Mouse (Mus musculus) megakaryocyte, adult 5-6 weeks (primary cell): Measurements from ENCODE around the gene Lhx3. TPM values are rescaled to one million over a fixed set of nuclear protein-coding genes. Genes with fewer than 3 reads are reported as not detected.

Experiments
- ATAC-seq: 2 replicates; pipeline ENCODE4 v1.8.0; 2016; ENCODE audit warnings: mild to moderate bottlenecking, inconsistent platforms; ENCODE audit not compliant: poor library complexity, severe bottlenecking
- total RNA-seq, 2 experiments: library from RNA; stranded (forward) in 1 of 2; stranded (reverse) in 1 of 2; fragments of 153-499, 151-499 nt in 1 of 2; fragments of 221-1000, 200-1000 nt in 1 of 2; gene quantifications; 2 replicates each; pipeline versions ENCODE4 v1.2.3 to v1.2.4; 2015 to 2017

Gene Lhx3
- total RNA-seq (2015) = not detected in 2 replicates
- not detected in 2 replicates for total RNA-seq (2017)

DNA sequence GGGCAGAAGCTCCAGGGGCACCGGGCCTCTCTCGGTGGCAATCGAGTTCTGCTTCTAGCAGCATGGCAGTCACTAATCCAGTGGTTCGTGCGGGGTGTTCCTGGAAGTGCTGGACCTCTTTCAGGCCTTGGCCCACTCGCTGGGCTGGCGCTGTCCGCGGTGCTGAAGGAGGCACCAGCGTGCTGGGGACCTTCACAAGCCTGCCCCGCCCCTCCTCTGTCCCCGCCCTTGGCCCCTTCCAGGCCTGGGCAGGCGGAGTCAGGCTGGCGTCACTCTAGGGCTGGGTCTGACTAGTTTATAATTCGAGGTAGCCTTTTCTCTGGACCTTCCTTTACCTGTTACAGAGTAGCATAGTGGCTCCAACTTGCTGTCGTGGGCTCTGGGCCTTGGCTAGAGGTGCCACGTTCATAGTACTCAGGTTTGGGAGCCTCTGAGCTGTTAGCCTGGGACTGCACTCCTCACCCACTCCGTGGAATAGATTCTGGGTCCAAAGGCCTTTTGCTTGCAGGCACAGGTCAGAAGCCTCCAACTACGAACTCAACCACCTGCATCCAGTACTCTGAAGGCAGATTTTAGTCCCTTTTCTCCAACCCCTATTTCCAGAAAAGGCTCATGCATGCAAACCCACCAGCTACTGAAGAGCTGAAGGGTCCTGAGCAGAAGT lies at the start of gene Lhx3:
TSS of gene Lhx3 (minus strand) at position 164 of the 664 bp plus-strand sequence.
- peak; percentile 52; the same call in 1 of the 2 replicates for ATAC-seq

DNA sequence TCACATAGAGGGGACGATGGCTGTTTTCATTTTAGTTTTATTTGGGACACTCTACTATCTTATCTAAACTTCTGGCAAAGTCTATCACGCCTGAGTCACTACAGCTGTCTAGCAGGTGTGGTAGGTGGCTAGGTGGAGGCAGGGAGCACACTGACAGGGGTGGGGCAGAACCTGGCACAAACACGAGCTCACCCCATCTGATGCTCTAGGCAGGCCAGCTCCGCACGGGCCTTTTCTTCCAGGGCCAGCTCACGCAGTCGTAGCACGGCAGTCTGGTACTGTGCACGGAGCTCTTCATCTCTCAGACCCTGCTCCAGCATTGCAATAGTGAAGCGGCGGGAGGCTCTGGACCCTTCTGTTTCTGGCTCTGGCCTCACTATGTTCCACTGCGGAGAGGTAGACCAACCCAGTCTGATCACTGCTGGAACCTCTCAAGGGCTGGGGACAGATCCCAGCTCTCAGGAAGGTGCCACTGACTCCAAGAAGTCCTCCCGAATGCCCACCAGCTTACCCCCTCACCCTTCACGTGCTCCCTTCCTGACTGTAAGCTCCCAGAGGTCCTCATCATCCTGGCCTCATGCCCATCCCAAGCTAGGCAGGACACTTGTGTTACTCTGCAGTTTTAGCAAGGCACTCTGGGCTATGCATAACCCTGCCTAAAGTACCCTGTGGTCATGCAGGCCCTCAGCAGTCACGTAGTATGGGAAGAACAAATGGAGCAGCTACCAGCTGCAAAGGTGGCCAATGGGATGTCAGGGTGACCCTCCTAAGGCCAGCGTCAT lies 49.4 kb upstream of the Lhx3 start:
- ATAC-seq = no peak

- no peak for ATAC-seq
Measured at GRCm38 (mm10) chr2:26254816-26255215, 46.7 kb upstream of the Lhx3 start.

DNA sequence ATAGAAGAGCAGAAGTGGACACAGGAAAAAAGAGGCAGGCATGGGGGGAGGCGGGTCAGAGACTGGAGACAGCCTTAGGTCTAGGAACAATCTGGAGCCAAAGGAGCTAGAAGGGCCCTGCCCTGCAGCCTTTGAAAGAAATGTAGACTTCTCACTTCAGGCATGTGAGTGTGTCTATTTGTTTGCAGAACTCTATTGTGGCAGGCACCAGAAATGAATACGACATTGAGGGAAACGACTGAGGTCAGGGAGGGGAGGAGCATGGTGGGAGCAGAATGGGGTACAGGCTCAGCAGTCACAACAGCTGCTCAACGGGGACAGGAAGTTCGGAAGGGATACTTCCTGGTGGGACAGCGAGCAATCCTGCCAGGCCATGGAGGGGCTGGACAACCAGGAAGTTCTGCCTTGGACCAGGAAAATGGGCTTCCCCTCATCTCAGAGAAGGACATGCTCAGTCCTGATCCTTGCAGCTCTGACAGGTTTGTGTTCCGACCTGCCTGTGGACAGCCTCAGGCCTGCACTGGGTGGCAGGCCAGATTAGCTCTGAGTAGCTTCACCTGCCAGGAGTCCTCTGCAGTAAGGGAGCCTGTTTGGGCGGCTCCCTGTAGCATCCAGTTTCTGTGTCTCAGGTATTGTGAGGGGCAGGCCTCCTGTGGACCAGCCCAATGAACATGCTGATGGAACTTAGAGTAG lies 44.6 kb upstream of the Lhx3 start:
- no peak for ATAC-seq

DNA sequence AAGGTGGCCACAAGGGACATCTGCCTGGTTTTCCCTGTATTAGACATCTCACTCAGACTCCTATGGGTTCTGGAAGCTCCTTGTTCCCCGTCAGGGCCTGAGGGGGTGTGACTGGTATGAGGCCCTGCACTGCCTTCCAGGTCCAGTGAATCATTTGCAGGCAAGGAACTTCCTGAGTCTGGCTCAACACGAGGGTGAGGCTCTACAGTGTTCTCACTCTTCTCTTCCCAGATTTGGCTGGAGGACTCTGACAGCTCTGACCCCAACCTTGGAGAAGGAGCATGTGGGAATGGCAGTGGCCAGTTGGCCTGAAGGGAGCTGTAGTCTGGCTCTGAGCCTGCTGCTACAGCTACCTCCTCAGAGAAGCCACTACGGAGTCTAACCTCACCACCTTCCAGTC lies 39.4 kb upstream of the Lhx3 start:
- ATAC-seq = no peak

DNA sequence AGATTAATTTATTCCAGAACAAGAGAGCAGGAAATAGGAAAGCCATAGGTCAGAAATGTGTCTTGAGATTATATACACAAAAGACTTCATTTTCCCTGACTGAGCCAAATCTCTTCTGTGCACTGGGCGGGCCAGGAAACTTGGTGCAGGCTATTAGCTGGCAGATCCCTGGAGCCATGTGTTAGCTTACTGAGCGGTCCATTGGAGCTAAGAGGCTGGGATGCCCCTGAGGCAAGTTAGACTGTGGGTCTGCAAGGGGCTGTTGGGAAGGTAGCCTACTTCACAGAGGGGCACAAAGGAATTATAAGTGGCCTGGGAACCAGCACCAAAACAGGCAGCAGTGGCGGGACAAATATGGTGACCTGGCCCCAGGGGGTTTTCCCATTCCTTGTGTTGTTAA lies 32.8 kb upstream of the Lhx3 start:
- ATAC-seq = no peak

GRCm38 (mm10) chr2:26240330-26240729 lies 32.2 kb upstream of the Lhx3 start:
- ATAC-seq = no peak

- ATAC-seq = peak; percentile 94
Measured at GRCm38 (mm10) chr2:26237290-26237782, 29.2 kb upstream of the Lhx3 start, which contains the start of gene Qsox2. Qsox2 (minus strand) TSS chr2:26237525.

DNA sequence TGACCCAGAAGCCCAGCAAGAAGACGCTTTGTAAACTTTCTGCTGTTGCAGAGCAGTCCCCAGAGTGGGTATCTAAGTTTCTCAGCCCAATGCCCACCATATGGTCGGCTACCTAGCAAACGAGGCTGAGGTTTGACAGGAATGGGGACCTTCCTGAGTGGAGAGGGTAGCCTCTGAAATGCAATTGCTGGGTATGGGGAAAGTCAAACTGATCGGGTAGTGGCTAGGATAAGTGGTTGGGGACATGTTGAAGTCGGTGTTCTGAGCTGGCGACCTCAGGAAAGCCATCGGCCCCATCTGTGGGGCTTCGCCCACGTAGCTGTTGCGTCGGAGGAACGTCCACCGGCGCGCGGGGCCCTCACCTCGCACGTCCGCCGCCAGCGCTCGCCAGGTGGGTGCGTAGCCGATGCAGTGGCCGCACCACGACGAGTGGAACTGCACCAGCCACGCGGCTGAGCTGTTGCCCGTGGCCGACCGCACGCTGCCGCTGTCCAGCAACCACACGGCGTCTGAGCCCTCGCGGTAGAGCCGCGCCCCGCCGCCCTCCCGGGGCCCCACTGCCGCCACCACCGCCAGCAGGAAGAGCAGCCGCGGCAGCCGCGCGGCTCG lies 28.7 kb upstream of the Lhx3 start:
- ATAC-seq = peak; percentile 43

DNA sequence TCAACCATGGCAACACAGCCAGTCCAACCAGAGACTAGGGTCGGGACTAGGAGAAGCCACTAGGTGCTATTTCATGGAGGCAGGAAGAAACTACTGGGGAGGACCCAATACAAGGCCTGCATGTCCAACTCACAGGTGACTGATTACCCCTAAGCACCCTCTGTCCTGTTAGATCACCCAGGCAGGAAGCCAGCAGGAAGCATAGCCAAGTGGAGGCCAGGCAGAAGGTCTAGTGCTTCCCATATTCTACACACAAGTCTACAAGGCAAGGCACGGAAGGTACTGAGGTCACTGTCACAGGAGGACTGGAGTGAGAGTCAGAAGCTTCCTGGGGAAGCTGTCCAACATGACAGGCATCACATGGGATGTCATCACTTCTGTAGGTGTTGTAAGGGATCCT lies 26.7 kb upstream of the Lhx3 start:
- ATAC-seq = no peak

DNA sequence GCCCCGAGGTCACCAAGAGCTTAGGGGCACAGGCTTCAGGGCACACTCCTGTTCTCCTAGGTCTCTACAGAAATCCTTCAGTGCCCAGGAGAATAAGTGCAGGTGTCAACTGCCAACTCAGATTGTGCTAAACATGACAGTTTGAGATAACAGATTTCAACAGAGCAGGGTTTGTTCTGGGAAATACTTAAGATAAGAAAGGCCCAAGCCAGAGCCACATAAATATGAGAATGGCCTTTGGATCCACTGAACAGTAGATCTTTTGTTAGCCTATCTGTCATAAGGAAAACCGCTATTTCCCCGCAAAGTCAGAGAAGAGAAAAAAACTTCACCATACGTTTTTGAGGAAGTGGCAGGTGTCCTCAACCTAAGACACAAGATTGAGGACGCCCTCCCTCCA lies 26.2 kb upstream of the Lhx3 start:
- ATAC-seq = no peak

DNA sequence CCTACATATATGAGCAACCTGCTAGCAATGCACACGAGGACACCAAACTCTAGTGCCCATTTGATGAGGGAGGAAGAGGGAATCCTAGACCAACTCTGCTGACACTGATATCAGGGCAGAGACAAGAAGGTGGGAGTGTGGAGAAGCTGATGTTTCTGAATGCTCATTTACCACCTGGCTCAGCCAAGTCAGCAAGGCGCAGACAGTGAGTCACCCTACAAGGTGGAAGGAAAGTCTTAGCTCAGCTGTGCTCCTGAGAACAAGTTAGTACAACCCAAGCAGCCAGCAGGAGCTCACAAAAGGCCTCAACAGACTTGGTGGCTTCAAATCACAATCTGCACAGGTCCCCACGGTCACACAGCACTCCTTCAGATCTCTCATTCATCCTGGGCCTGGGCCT lies 23.3 kb upstream of the Lhx3 start:
- no peak for ATAC-seq

DNA sequence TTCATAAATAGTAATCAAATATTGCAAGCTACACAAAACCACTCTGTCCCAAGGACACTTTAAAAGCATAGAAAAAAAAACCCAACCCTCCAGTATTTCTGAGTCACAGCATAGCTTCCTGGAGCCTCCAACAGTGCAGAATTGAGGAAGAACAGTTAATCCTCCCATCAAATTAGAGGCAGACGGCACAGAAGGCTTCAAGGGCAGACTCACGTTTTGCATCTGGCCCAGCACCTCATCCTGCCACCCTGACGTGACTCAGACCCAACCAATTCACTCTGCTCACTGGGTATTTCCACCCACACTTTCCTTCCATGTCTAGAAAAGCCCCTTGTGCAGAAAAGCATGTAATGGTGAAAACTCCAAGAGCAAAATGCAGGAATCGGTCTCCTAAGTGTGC lies 22.2 kb upstream of the Lhx3 start:
- no peak for ATAC-seq

DNA sequence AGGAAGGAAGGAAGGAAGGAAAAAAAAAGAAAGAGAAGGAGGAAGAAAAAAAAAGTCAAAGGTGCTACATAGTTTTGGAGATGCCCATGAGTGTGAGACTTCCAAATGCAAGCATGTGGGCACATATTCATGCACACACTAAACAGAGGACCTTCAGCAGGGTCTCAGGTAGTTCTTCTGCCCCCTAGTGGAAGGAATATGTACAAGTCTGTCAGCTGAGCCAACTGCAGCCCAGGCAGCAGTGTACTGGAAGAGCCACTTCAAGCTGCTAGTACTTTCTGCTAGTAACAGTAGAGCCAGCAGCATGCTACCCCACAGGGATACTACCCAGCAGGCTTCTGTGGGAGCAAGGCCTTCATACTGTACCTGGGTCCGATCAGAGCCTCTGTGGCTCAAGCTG lies 19.7 kb upstream of the Lhx3 start:
- ATAC-seq = peak; percentile 51; the same call in 1 of the 2 replicates

- no peak for ATAC-seq
Measured at GRCm38 (mm10) chr2:26225242-26225641, 17.2 kb upstream of the Lhx3 start.

DNA sequence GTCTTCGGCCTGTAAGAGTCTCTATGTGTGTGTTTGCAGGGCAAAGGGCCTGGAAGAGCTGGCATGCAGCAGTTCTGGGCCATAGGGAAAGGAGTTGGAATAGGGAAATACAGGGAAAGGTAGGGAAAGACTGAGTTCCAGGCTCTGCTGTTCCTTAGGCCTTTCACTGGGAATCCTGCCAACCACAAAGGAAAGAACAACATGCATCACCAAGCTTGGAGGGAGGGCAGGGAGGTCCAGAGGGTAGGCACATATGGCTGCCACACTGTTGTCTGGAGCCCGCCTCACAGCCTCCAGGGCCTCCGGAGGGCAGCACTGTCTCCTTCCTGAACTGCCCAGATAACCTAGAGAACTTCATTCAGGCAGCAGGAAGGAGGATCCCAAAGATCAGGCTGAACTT lies 15.9 kb upstream of the Lhx3 start:
- ATAC-seq = no peak

DNA sequence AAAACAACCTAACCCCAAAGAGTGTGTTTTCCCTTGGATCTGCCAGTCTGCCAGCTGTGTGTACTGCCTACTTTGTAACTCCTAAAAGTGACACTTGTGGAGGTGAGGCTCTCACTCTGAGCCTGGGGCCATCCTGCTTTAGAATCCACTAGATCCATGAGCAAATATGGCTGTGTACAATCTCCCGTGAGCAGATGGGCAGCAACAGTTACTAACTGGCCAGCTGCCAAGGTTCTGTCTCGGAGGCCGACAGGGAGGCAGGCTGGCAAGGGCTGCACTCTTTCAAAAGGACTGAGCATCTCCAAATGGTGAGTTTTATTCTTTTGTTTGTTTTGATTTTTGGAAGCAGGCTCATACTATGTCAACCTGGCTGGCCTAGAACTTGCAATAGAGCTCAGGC lies 6.4 kb upstream of the Lhx3 start:
- ATAC-seq = no peak

DNA sequence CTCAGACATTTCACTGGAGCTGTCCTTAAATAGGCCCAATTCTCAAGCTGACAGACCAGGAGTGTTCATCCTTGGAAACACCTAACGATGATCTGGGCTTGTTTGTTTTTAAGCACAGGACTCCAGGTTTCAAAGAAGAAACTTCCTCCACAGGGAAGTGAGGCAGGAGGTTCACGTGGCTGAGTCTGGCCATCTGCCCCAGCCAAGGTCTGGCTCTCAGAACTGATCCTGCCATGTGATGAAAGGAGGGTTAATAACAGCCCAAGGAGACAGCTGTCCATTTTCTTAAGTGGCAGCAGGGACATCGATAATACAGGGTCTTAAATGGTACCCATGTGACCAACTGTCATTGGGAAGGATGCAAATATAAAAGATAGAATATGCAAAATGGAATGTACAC lies 1.5 kb upstream of the Lhx3 start:
- ATAC-seq = no peak

DNA sequence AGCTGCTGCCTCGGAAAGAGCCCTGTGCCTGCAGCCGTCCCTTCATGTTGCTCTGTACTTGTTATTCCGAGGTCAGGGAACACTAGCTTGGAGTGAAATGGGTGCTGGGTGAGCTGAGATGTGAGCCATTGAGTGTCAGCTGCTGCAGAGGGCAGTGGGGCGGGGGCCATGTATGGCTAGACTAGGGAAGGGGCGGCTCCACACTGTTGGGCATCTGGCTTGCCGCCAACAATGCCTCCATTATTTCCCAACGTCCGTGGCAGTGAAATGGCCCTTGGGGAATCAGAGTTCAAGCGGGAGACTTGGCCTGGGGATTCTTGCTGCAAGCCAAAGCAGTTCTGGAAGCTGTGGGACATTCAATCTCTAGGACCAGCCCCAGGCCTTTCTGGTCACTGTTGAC lies 530 bp downstream of the Lhx3 start:
- no peak for ATAC-seq

DNA sequence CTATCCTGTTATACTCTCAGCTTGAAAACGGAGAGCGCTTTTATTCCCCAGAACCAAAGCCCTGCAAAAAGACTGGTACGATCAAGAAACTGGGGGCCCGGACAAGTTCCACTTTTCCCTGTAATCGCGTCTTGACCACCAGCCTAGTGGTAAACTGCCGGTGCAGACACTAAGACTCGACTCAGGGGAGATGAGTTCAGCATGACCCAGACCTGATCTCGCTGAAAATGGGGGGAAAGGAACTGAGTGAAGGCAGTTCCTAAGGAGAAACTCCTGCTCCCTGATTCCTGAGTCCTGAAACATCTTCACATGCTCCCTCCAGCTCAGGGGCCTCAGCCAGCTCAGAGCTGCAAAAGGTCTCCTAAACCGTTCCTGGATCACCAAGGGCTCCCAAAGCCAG lies 2.3 kb downstream of the Lhx3 start:
- ATAC-seq = no peak

GRCm38 (mm10) chr2:26205126-26205525 lies 3.0 kb downstream of the Lhx3 start:
- ATAC-seq = no peak
